Mouse (Mus musculus) hematopoietic stem cell, adult 5-6 weeks (primary cell): ENCODE data around the gene Pip4k2b. TPM values are rescaled to one million over a fixed set of nuclear protein-coding genes. Genes with fewer than 3 reads are reported as not detected.
"Not testable (repeated sequence)": the region's sequence is repeated elsewhere in the genome, so short reads cannot be mapped to it uniquely, and the experiment has no call there.

Source experiments
- ATAC-seq, 2 experiments: fragments of 125-278 bp in 1 of 2; replicated peaks in 1 of 2; 2 replicates each; pipeline ENCODE4 v1.8.0; 2016 to 2017; ENCODE audit warnings: inconsistent platforms in 2 of 2, mild to moderate bottlenecking in 2 of 2, moderate number of reproducible peaks in 2 of 2, low read depth in 1 of 2, moderate TSS enrichment in 1 of 2; ENCODE audit not compliant: low FRiP score in 2 of 2, poor library complexity in 2 of 2, severe bottlenecking in 2 of 2, insufficient read depth in 1 of 2, low TSS enrichment in 1 of 2
- total RNA-seq: library from RNA; stranded (forward); fragments of 172-1452, 232-1000 nt; gene quantifications from 2 replicates; pipeline ENCODE4 v1.2.3, GENCODE M21; 2017

Pip4k2b gene
- total RNA-seq, 1 experiment from 2014 or later = 81.6 TPM

DNA sequence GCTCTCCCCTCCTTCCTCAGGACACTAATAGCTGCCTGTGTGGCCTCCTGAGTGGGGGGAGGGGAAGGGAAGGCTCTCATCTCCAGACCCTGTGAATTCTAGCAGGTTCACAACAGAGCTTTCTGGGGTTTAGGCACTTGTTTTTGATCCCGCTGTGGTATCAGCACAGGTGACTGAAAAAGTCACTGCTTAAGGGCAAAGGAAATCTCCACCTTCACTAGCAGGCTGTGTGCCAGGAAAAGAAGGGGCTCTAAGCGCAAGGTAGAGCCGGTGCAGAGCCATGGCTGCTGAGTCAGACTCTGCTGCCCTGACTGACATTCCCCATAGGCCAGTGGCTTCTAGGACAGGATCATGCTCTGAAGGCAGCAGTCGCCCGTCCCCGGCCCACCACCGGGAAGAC is 15.8 kb downstream of the Pip4k2b start:
- ATAC-seq = peak in 1 of 2 experiments; percentile 19; a peak in 2 of 4 replicates

GRCm38 (mm10) chr11:97728311-97728710 is 16.2 kb downstream of the Pip4k2b start:
- ATAC-seq = peak; percentile 87 to 95

GRCm38 (mm10) chr11:97723709-97724108 is 20.8 kb downstream of the Pip4k2b start:
- peak; percentile 42 to 44; a peak in 3 of 4 replicates for ATAC-seq

DNA sequence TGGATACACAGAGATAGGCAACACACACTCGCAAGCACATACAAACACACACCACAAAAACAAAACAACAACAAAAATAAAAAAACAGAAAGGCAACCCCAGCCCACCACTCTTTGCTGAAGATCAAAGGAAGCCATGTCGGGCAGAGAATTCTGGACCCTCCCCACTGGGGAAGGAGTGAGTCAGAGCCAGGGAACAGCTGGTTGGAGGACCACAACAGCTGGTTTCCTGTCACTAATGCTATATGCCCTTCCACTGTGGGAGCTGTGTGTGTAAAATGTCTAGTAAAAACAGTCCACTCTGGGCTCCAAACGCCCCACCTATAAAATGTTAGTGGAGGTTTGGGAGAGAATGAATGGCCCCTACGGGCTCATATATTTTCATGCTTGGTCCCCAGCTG is 23.2 kb downstream of the Pip4k2b start:
- ATAC-seq = no peak

DNA sequence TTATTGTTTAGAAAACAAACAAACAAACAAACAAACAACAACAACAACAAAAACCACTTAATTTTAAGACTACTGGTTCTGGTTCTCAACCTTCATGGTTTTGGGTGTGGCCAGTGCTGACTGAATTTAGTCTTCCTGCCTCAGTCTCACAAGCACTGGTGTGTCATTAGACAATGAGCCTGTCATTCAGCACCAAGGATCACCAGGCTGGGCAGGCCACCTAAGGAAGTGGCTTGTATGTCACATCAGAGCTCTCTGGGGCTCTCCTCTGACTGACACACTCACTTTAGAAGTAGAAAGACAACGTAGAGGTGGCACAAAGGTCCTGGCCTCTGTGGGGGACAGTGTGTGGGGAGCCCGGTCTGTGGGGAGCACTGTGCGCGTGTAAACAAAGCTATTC is 25.5 kb downstream of the Pip4k2b start:
- ATAC-seq = no peak

DNA sequence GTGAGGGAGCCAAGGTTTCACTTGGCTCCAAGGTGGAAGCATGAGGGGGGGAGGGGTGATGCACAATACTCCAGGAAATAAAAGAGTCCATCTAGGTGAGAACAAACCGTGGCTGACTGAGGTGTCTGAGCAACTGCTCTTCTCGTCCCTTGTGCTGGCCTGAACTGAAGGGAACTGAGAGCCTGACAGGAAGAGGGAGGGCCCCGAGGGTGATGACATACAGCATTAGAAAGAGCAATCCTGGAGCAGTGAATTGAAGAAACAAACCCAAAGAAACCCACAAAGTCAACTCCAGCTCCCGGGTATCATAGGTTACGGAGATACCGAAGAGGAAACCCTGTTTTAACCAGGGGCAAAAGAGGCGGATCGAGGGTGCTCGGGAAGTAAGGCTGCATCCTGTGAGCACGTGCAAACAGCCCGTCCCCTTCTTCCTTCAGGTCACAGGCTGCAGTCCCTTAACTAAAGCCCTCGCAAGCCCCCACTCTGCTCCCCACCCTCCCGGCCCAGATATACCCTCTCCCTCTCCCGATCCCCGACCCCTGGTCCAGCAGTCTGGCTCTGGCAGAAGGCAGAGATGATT is 26.1 kb downstream of the Pip4k2b start:
- ATAC-seq = peak; percentile 50 to 67

DNA sequence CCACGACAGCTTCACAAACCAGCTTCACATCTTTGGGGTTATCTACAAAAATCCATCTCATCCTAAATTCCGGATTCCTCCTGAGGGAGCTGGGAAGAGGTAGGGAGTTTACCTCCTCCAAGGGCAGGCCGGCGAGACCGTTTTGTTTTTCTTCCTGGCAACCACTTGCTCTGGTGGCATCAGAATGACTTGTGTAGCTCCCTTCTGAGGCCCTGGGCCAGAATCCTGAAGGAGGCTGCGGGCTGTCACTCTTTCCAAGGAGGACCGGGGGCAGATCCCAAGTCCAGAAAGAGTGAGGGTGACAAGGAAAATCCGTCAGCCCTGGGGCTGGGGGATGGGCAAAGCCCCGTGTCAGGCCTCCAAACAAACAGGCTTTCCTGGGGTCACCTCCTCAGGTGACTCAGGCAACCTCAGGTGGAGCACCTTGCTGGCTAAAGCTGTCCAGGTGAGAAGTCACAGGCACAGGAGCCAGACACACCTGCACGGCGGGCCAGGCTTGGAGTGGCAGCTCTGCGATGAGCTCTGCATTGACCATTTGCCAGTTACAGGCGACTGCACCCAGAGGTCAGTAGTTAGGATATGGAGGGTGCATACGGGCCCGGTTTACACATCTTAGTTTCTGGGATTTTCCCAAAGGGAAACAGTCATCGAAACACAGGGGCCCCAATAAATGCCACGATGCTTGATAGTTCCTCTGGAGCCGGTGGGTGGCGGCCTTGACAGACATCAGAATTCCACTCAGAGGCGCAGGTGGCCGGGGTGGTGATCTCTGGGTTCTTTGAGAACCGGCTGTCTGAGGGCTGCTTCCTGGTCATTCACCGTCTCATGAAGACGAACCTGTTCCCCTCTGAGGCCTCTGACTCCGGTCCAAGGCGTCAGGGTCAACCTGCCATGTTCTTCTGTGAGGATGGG is 26.9 kb downstream of the Pip4k2b start:
- ATAC-seq = no peak

DNA sequence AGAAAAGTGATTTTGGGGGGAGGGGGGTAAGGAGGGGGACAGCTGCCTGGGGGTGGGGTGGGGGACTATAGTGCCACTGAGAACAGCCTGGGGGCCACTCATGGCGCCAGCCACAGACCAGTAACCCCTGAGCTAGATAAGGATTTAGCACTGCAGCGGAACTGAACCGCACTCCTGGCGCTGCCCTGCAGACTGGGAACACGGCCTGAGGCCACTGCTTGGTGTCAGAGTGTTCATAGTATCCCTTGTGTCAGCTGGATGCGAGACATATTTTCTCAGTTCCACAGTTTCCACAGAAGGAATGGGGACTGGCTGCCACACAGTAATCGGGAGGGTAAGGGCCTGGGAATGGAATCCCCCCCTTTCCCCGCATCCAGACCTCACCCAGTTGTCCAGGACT is 28.5 kb downstream of the Pip4k2b start:
- ATAC-seq = no peak

GRCm38 (mm10) chr11:97714784-97715760 is 29.4 kb downstream of the Pip4k2b start:
- no peak for ATAC-seq

DNA sequence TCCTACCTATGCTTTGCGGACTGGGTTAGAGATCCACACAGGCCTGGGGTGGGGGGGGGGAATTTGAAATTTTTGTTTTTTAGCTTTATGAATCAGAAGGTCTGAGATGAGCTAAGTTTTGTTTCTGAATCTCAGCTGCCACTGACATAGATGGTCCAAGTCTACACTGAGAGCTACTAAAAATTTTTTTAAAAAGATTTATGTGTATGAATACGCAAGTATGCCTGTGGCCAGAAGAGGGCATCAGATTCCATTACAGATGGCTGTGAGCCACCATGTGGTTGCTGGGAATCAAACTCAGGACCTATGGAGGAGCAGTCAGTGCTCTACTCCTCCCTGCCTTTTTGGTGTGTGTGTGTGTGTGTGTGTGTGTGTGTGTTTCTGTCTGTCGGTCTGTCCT is 30.1 kb downstream of the Pip4k2b start:
- no peak for ATAC-seq

- ATAC-seq = no peak
Observed at GRCm38 (mm10) chr11:97713896-97714295, 30.6 kb downstream of the Pip4k2b start.

DNA sequence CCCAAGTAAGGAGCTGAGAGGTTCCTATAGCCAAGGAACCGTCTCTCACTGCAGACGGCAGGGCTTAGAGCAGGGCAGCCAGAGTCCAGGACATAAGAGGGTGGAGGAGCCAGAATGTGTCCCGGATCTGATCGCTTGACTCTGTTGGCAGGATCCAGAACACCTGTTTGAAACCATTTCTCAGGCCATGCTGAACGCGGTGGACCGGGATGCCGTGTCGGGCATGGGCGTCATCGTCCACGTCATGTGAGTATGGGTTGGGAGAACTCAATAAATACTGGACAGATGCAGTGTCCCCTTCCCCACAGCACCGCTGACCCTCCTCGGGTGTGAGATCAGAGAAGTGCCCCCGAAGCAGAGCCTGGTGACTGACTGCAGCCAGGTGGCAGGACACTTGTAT is 32.2 kb downstream of the Pip4k2b start:
- no peak for ATAC-seq

GRCm38 (mm10) chr11:97711200-97711900 is 33.2 kb downstream of the Pip4k2b start:
- ATAC-seq = peak; percentile 63 to 83; a peak in 3 of 4 replicates

DNA sequence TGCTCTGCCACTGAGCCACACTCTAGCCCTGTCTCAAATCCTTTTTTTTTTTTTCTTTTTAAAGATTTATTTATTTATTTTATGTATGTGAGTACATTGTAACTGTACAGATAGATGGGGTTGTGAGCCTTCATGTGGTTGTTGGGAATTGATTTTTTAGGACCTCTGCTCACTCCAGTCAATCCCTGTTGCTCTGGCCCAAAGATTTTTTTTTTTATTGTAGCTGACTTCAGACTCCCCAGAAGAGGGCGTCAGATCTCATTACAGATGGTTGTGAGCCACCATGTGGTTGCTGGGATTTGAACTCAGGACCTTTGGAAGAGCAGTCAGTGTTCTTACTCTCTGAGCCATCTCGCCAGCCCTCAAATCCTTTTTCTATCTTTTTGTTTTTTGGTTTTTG is 34.4 kb downstream of the Pip4k2b start:
- not testable (repeated sequence) for ATAC-seq

- ATAC-seq = peak; percentile 88 to 90
Observed at GRCm38 (mm10) chr11:97703039-97703826, 41.3 kb downstream of the Pip4k2b start, which contains the start of gene Psmb3. Psmb3 (plus strand) TSS chr11:97703399.

DNA sequence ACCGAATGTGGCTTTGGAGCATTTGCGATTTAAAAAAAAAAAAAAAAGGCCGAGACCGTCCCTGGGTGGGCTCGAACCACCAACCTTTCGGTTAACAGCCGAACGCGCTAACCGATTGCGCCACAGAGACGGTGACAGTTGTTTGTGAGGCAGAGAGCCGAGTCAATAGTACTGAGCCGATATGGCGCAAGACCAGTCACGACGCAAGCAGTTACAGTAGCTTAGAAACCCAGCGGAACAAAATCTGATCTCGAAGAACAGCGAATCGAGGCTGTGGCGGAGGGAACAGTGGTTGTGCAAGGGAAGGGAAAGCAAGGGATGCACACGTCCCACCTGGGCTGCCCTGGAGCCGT is 42.1 kb downstream of the Pip4k2b start:
- peak; percentile 25 to 38; a peak in 2 of 4 replicates for ATAC-seq
